Mouse (Mus musculus) kidney, adult 9 months (tissue): ENCODE results near the gene Atp1a4.
A peak's percentile ranks its signal among the peaks of the same experiment; 100 is the strongest.

Experiments used
- DNase-seq: peaks from one replicate; pipeline ENCODE4 v3.0.0; 2022

Gene Atp1a4

DNA sequence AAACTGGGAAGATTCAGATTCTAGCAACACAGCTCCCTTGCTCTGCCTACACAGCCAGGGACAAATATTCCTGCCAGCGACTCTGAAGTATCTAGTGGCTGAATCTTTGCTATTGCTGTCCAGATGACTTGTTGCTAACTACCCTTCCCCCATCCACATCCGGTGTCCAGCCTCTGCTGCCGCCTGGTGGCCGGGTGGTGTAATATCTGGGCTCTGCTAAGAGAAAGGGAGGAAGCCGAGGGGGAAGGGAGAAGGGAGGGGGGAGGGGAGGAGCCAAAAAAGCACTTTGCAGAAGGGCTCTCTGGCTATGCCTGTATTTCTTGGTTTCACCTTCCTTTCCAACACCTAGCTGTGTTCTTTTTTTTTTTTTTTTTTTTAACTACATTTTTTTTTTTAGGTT, 41.1 kb downstream of the Atp1a4 start:
- DNase-seq, result peak; percentile 94

DNA sequence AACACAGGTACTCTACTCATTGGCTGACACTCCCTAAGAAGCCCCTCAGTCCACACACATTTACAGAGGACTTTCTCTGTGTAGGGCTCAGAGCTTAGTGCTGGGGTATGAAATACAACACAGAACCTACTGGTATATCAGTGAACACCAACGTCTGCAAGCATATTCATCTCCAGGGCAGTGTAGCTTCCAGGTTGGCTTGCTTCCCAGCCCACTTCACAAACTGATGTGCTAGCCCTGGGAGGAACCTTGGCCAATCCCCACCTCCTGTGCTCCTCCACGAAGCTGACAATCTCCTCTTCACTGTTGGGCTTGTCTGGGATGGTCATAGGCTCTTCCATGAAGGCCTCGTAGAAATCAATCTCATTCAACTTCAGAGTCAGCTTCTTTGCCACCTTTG, 43.5 kb downstream of the Atp1a4 start:
- DNase-seq, result no peak

DNA sequence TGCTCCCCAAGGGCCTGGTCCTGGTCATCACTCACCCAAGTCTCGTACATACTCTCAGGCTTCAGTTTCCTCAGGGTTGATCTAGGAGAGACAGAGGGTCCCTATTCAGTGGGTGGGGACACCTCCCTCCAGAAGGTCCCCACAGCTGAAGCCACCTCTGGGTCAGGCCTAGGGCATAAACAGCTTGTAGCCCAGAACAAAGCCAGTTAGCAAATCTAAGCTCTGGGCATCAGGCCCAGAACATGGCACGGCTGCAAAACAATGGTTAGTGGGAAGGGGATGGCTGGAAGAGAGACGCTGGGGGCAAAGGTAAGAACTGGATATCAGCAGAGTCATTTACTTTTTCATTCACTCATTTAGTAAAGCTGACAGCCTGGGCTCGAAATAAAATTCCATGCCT, 44.4 kb downstream of the Atp1a4 start:
- DNase-seq, result no peak

DNA sequence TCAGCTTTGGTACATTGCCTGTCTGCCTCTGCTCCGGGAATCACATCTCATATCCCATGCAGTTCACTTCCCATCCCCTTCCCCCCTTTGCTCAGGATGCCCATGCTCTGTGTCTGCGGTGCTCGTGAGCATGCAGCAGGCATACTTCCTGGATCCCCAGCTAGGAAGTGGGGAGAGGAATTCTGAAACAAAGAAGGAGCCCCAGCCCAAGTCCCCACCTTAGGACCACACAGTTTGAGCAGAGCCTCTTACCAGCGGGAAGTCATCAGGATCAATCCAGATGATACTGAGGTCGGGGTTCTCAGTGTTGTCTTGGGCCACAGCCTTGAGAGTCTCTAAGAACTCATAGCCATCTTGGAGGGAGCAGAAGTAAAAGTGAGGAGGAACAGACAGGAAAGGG, 45.4 kb downstream of the Atp1a4 start:
- DNase-seq, result no peak

DNA sequence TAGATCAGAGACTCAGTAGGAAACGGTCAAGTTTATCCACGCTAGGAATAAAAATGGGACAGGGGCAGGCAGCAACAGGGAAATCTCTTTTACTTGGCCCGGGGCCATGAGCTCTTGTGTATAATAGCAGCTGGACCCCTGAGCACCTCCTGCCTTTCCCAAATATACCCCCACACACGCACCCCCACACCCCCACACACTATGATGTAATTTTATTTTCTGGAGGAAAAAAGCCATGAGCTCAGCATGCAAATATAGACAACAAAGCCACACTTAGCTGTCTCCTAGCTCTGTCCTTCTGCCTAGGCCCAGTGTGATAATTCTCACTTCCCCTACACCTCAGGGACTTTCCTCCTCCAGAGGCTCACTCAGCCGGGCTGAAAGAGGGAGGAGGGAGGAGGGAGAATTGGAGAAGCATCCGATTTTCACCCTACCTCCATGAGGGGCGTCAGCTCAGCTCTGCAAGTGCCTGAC, 51.1 kb downstream of the Atp1a4 start:
- no peak for DNase-seq

DNA sequence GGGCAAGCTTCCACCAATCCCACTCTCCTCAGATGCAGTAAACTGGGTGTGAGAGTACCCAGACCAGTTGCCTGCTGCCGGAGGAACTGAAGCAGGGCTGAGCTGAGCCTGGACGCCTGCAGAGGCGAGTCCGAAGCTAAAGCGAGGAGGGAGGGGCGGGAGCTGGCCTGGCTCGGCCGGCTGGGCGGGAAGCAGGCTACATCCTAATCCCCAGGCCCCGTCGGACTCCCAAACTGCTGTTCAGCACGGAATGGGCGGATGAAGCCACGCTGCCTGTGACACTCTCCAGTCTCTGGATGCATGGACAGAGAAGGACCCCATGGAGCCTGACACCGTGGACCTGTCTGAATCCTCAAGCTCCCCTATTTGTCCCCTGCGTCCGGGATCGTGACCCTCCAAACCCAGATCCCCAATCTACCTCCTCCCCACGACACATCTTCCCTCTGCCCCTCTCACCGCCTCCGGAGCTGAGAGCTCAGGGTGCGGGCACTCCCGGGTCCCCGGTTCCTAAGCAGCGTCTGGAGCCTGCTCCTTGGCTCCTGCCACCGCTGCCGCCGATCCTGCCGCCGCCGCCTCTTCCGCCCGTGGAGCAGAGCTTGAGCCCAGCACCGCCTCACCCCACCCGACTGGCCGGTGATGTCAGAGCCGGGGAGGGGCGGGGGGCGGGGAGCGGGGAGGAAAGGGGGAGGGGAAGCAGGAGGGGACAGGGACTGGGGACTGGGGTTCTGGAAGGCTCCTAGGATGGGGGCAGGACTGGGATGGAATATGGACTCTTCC, 51.9 kb downstream of the Atp1a4 start, which contains the start of gene Pea15a:
Gene Pea15a, minus strand, starts transcription at position 664 of the 777 bp plus-strand sequence.
- peak; percentile 80 for DNase-seq

DNA sequence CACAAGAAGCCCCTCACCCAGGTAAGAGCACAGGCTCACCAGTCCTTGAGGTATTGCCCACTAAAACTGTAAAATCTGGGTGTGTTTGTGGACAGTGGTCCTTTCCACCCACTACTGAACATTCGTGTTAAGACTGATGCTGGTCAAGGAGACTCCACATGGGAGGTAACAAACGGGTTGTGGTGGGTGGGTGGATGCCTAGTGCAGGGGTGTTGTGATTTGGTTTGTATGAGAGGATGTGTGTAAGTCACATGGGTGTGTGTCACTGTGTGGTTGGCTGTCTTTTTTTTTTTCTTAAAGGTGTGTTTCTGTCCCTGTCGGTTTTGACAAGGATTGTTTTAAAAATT, 52.5 kb downstream of the Atp1a4 start:
- no peak for DNase-seq

DNA sequence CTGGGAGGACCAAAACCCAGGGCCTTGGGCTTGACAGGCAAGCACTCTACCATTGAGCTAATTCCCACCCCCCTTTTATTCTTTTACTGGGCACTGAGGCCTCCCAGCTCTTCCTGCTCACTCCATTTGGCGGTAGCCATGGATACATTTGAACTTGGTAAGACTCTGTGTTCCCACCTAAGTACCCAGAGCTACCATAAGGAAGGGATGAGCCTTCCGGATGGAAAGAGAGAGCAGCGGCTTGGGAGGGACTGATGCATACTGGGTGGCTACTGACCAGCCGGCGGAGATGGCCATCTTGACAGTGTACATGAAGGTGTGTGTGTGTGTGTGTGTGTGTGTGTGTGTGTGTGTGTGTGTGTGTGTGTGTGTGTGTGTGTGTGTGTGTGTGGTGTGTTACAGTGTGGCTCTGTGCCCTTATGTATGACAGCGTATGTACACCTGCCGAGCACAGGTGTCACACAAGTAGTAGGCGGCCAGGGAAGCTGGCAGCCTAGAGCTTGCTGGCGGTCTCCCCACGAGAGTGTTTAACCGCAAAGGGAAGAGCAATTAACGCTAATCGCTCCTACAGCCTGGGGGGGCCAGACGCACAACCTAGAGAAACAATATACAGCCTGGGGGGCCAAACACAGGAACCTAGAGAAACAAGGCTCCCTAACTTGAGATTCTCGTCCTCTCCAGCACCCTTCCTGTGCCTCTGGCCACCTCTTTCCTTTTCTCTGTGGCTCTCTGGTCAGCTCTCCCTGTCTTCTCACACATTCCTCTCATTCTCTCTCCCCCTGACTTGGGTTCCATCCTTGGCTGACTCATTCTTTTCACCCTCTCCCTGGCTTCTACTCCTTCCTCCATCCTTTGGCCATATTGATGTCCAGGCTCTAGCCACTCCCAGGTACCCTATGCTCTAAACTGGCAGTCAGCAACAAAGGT, 53.1 kb downstream of the Atp1a4 start:
- DNase-seq, result no peak

DNA sequence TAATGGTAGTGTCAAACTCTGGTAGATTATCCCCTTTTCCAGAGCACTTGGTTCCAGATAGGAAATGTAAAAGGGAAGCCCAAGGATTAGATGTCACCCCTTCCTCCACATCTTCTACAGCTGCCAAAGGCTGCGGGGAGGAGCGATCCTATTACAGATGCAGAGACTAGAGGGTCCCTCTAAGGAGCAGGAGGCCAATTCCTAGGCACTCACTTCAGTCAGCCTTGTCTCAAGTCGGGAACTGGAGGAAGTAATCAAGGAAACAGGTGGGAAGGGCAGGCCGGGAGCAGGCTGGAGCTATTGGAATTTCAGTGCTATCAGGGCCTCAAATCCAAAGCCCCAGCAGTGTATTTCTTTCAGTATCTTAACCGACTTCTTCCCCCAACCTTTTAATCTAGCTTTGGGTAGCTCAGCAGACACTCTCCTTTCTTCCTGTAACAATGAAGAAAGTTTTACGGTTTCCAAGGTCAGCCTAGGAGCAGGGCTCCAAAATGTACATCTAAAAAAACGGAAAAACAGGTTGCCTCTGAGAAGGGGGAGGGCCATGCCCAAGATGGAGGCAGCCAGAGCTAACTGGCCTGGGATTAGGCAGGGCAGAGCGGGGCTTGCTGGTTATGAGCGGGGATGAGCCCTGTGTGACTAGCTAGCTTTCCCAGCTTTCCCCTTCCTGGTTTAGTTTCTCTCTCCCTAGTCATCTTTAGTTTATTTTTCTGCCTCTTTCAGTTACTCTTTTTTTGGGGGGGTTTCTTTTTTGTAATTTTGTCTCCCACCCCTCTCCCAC, 54.0 kb downstream of the Atp1a4 start:
- DNase-seq, result no peak

DNA sequence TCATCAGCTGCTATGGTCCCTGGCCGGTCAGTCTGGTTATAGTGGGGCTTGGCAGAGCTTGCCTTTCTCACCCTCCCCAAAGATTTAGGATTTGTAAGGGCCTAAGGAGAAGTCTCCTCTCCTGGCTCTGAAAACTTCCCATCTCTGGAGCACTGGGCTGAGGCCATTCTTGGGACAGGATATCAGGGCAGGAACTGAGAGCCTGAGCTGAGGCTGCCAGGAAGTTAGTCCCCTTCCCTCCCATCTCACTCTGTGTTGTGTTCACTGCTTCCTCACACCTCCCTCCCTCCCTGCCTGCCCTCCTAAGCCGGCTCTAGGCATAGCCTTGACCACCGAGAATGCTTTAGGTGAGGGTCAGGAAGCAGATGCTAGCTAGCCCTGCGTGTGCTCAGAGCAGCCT, 54.6 kb downstream of the Atp1a4 start:
- no peak for DNase-seq

DNA sequence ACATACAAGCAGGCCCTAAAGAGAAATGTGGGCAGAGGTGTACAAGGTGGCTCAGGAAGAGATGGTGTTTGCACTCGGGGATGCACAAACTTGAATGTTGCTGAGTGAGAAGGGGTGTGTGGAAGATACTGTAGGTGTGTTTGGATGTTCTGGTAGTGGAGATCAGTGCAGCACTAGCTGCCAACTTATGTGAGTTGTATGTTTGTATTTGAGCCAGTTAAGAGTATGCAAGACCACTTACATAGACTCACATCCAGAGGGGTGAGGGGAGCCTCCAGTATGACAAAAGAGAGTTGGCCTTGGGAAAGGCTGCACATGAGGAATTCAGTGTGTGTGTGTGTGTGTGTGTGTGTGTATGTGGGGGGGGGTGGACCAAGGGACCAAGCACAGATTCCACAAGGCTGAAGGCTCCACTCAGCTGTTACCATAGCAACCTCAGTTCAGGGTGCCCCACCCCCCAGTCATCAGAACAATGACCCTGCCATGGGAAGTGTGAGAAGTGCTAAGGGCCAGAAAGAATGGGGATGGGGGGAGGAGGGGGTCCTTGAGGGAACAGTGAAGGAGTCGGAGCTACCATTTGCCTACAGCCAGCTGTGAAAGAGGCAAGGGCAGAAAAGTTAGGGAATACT, 55.2 kb downstream of the Atp1a4 start:
- no peak for DNase-seq

DNA sequence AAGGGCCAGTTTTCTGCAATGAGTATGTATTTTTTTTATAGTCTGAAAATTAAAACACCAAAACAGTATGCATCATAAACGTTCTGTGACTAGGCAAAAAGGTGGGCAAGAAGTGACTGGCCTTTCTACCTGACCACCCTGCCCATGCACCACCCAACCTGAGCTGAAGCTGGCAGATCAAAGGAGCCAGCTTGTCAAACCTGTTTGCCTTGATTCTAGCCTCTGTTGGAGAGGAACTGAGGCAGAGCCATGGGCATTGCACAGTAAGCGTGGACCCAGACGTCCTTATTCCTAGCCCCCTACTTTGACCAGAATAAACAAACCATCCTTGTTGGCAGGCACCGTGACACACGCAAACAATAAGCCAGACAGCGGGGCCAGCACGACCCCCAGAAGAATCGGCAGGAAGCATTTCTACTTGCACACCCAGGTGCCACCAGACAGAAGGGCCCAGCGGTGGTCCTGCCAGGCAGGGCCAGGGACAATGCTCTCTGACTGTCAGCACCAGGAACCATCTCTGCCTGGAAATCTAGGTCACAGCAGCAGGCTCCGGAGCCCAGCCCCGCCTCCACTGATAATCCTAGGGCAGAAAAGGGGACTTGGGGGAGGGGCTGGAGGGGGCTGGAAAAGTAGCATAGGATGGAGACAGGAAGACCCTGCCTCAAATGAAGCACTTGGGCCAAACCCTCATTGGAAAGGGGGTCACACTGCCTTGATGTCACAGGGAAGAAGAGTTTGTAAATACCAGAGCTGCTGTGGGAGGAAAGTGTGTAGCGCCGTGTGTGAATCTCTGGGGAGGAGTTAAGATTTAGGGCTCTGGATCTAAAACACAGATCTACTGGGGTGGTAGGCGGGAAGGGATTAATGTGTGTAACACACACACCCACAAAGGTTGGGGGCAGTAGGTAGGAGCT, 56.0 kb downstream of the Atp1a4 start:
- DNase-seq, result no peak

DNA sequence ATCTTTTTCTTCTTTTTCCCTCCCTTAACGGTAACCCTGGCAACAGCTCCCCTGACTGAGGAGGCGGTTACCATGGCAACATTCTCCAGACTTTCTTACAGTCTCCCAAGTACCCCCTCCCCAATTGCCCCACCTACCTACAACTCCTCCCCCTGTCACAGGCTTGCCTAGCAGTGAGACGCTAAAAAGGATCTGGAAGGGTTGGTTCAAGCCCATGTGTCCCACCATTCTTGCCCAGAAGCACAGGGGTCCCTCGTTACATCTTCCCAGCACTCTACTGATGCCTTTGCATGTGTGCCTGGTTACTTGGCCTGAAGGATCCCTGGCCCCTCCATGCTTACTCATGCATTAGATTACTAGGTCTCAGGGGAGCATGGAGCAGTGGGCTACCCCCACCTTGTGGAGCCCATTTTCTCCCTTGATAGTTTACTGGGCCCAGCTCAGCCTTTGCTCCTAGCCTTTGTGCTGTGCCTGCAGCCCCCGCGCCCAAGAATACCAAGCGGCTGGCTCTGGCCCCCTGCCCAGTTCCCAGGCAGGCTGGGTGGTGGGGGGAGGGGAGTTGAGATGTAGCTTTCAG, 57.3 kb downstream of the Atp1a4 start:
- no peak for DNase-seq

DNA sequence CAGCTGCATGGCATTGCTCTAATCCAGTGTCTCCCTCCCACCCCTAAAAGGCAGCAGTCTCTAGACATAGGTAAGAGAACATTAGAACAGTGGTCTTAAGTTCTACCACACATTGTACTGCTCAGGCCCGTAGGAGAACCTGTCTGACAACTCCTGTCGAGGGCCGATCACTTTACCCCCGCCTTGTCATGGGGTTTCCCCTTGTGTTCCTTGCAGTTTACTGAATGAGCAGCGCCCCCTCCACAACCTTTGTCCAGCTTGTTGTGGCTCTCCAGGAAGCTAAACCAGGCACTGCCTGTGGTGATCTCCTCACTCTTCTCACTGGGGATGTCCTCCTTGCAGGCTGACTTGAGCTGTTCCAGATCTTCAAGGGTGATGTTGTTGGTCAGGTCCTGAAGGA, 58.1 kb downstream of the Atp1a4 start:
- no peak for DNase-seq

DNA sequence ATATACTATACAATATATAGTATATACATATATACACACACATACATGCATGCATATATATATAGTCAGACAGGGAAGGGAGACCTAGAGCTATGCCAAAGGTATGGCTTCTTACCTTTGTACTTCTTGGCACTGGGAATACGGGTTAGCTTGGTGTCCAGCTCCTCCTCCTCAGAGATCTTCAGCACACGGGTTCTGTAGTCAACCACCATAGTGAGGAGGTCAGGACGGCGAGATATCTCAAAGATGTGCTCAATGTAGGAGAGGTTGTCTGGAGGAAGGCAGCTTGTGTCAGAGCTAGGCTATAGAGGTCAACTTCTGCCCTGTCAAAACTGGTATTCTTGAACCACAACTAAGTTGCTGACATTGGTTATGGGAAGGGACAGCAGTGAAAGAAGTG, 59.2 kb downstream of the Atp1a4 start:
- DNase-seq, result no peak

DNA sequence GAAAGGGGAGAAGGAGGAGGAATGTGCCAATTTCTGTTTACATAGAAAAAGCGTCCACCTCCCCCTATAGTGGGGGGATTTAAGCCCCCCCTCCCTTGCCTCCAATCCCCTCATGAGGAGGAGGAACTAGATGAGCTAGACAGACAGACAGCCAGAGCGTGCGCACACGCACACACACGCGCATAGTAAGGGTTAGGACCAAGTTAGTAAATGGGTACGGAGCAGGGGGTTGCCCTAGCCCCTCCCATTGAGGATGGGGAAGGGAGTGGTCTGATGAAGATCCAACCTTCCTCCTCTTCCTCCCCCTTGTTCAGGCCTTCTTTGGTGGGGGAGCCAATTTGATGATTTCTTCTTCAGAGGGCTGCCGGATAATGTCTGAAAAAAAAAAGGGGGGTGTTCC, 59.9 kb downstream of the Atp1a4 start:
- no peak for DNase-seq

DNA sequence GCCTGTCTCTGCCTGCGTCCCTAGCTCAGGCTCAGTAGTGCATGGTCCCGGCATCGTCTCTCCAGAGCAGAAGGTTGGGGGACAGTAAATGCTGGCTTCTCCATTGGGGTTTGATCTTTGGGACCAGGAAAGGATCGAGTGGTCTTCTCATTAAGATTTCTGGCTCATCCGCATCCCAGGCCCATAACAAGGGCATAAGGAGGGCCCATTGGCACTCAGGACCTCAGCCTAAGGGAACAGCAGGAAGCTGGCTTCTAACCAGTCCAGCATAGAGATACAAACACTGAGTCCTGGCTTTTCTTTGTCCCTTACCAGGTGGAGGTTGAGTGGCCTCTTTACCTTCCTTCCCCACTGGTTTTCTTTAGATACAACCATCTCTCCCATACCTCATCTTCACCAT, 60.4 kb downstream of the Atp1a4 start:
- no peak for DNase-seq

DNA sequence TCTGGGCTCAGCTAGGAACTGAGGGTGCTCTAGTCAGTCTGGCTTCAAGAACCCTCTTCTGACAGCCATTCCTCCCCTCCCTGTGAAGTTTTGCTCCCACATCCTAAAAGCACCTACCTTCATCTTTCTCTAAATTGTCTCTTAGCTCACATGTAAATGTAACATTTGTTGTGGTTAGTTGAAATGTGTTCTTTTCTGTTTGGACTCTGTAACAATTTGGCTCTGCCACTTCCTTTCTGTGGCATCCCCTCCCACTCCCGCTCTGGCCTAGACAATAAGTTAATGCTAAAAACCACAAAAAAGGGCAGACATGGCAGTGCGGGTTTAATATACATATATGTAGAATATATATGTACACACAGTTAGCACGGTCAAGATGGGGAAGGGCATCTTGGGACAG, 61.1 kb downstream of the Atp1a4 start:
- no peak for DNase-seq

DNA sequence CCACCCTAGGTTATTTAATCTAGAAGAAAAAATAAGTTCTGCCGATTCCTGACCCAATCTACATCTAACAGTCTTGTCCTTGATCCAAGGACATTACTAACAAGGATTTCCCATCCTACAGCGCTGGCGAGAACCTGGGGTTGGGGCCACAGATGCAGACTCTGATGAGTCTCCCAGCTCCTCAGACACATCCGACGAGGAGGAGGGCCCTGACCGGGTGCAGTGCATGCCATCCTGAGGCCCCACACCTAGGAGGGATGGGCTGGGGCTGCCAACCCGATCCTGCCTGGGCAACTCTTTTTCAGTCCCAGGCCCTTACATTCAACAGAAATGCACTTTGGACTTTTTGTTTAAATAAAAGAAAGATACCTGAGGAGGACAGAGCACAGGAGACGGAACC, 63.8 kb downstream of the Atp1a4 start:
- no peak for DNase-seq

DNA sequence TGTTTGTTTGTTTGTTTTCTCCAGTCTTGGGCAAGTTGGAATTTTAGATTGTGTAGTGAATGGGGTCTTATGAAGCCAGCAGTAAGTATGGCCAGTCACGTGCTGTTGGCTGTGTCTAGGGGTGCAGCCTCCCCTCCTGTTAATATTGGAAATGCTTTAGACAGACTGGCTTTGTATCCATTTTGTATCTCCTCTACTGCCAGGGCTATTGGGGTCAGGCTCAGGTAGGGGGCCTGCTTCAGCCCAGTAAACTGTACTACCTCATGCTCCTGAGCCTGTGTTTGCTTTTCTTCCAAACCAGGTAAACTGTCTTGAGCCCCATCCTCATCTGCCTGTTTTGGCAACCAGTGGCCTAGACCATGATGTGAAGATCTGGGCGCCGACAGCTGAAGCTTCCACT, 66.0 kb downstream of the Atp1a4 start:
- DNase-seq, result no peak

DNA sequence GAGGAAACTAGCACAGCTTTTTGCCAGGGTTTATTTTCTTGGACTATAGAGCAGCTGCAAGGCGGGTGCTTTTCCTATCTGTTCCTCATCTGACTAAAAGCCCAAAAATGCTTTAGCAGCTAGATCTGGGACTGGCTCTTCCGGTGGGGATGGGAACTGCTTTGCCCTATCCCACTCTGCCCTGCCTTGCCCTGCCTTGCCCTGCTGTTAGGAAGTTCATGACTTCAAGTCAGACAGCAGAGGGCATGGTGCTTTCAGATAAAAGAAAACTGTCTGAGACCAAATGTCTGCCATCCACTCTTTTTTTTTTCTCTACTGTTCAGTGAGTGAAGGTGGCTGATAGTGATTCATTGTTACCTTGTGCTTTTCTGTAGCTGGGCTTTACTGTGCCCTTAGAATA, 66.6 kb downstream of the Atp1a4 start:
- no peak for DNase-seq
